ENCODE assay signal across 25 mouse cellular contexts in genomic region chr8:104593536-104594325, GRCm38 (mm10). TPM values are rescaled to one million over a fixed set of nuclear protein-coding genes. Genes with fewer than 3 reads are reported as not detected.
"Had no signal": no experiment of that assay in that cellular context is flagged by ENCODE, and none has a peak within 500 bp of the region (broad histone marks: within the 10 kb centered on the region; RNA-seq: fewer than 3 reads in every experiment).

No protein-coding gene starts in this region.

- H3K27ac ChIP-seq: limb, embryonic 12.5 days; limb, embryonic 15.5 days; liver, embryonic 12.5 days; liver, embryonic 15.5 days; macrophage; midbrain, embryonic 13.5 days had no signal

- H3K4me3 ChIP-seq: limb, embryonic 12.5 days; limb, embryonic 15.5 days; liver, embryonic 12.5 days; liver, embryonic 15.5 days; midbrain, embryonic 13.5 days had no signal

- DNase-seq: kidney, adult 8-10 months; kidney, postnatal 14 days; kidney, postnatal 4 days; left cerebral cortex, postnatal 4 days; lung, embryonic 14.5 days; lung, postnatal 14 days; thymus, adult 18-20 months; thymus, postnatal 36 days had no signal

- H3K27me3 ChIP-seq: limb, embryonic 12.5 days; limb, embryonic 15.5 days; liver, embryonic 12.5 days; liver, embryonic 15.5 days; midbrain, embryonic 13.5 days had no signal

RNA-seq across cellular contexts. Expression of gene Cdh16, which starts 30.5 kb away (rescaled TPM):
- total RNA-seq: layer of hippocampus, adult 18-20 months; layer of hippocampus, postnatal 14 days; left cerebral cortex, adult 8-10 months; left cerebral cortex, postnatal 14 days; left cerebral cortex, postnatal 4 days; megakaryocyte, adult 5-6 weeks; midbrain, postnatal 0 days had no signal
- polyA plus RNA-seq: limb, embryonic 12.5 days; macrophage; midbrain, embryonic 13.5 days; midbrain, postnatal 0 days; neural tube, embryonic 11.5 days; neural tube, embryonic 14.5 days; small intestine, adult 2 months; testis, adult 2 months; urinary bladder, adult 2 months had no signal
